Comparison of ENCODE assay signal across 29 mouse cellular contexts in the genomic region with DNA sequence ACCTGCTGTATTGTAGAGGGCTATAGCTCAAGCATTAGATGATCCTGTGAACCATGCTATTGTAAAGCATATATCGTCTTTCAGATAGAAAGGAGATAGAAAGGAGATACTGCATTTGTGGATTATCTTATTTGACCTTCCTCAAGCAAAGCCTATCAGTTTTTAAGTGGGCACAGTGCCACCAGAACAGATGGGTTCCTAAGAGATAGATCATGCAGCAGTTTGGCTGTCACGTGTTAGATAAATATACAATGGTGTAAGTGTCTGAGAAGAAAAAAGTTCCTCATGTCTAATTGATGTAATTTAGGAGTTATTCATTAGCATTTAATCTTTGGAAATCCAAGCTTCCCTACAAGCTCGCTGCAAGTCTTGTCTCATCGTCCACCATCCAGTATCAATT.
DNase-seq lines count a peak whose midpoint lies in the region; ATAC-seq and TF ChIP-seq lines count a peak whose summit lies in the region.
"Had no signal": no experiment of that assay in that cellular context is flagged by ENCODE, and none has a peak within 500 bp of the region (broad histone marks: within the 10 kb centered on the region; RNA-seq: fewer than 3 reads in every experiment).

No protein-coding gene starts in this region.

- H3K4me2 ChIP-seq in forebrain, embryonic 12.5 days = no peak overlapping the region
- no peak overlapping the region for H3K4me2 ChIP-seq in forebrain, embryonic 15.5 days (replicated peaks)
- H3K4me2 ChIP-seq in midbrain, postnatal 0 days (ENCODE audit: low read depth, low read length, poor library complexity, severe bottlenecking) = no peak overlapping the region
- H3K4me2 ChIP-seq: embryonic facial prominence, embryonic 13.5 days; forebrain, embryonic 13.5 days; heart, embryonic 11.5 days; hindbrain, embryonic 12.5 days had no signal

- no peak overlapping the region for H3K27ac ChIP-seq in forebrain, embryonic 12.5 days
- H3K27ac ChIP-seq in forebrain, embryonic 15.5 days (replicated peaks) = no peak overlapping the region
- no peak overlapping the region for H3K27ac ChIP-seq in midbrain, postnatal 0 days (ENCODE audit: low read depth, low read length)
- H3K27ac ChIP-seq in midbrain, embryonic 10.5 days (replicated peaks) = no peak overlapping the region
- H3K27ac ChIP-seq: embryonic facial prominence, embryonic 10.5 days; embryonic facial prominence, embryonic 13.5 days; forebrain, embryonic 13.5 days; gastrocnemius, adult 2 months; hindbrain, embryonic 12.5 days had no signal

- 0 out of 2 replicates have a peak, but pooled peaks have one; percentile 14 for ATAC-seq in forebrain, embryonic 12.5 days (ENCODE audit: low FRiP score)
- no peak for ATAC-seq in forebrain, embryonic 15.5 days (replicated peaks)
- ATAC-seq in midbrain, postnatal 0 days (ENCODE audit: low FRiP score) = no peak
- no peak for ATAC-seq in frontal cortex, adult (ENCODE audit: low TSS enrichment)
- ATAC-seq: forebrain, embryonic 13.5 days; hindbrain, embryonic 16.5 days; inflammation-experienced regulatory T-cells, adult 6 months; intestine, embryonic 16.5 days had no signal

- no peaks in the 10 kb centered on the region for H3K27me3 ChIP-seq in forebrain, embryonic 12.5 days
- H3K27me3 ChIP-seq in forebrain, embryonic 15.5 days = no peaks in the 10 kb centered on the region
- no peaks in the 10 kb centered on the region for H3K27me3 ChIP-seq in midbrain, postnatal 0 days (ENCODE audit: insufficient read depth, low read length)
- H3K27me3 ChIP-seq in midbrain, embryonic 10.5 days (ENCODE audit: low read depth, poor library complexity, severe bottlenecking) = no peaks in the 10 kb centered on the region
- H3K27me3 ChIP-seq: CH12.LX; embryonic facial prominence, embryonic 13.5 days; forebrain, embryonic 13.5 days; hindbrain, embryonic 12.5 days had no signal

- no peaks in the 10 kb centered on the region for H3K9me3 ChIP-seq in forebrain, embryonic 12.5 days
- H3K9me3 ChIP-seq in forebrain, embryonic 15.5 days = no peaks in the 10 kb centered on the region
- no peaks in the 10 kb centered on the region for H3K9me3 ChIP-seq in midbrain, postnatal 0 days (ENCODE audit: low read length)
- no peaks in the 10 kb centered on the region for H3K9me3 ChIP-seq in midbrain, embryonic 10.5 days (replicated peaks)
- H3K9me3 ChIP-seq: embryonic facial prominence, embryonic 10.5 days; embryonic facial prominence, embryonic 13.5 days; forebrain, embryonic 13.5 days; hindbrain, embryonic 12.5 days had no signal

- H3K9ac ChIP-seq in forebrain, embryonic 12.5 days = no peak overlapping the region
- no peak overlapping the region for H3K9ac ChIP-seq in forebrain, embryonic 15.5 days (replicated peaks)
- no peak overlapping the region for H3K9ac ChIP-seq in midbrain, postnatal 0 days (replicated peaks; ENCODE audit: low read length, poor library complexity, severe bottlenecking)
- H3K9ac ChIP-seq: embryonic facial prominence, embryonic 13.5 days; forebrain, embryonic 13.5 days; hindbrain, embryonic 12.5 days had no signal

- no peaks in the 10 kb centered on the region for H3K36me3 ChIP-seq in forebrain, embryonic 12.5 days (replicated peaks)
- no peaks in the 10 kb centered on the region for H3K36me3 ChIP-seq in forebrain, embryonic 15.5 days
- H3K36me3 ChIP-seq in midbrain, postnatal 0 days (ENCODE audit: insufficient read depth, low read length) = no peaks in the 10 kb centered on the region
- no peaks in the 10 kb centered on the region for H3K36me3 ChIP-seq in midbrain, embryonic 10.5 days
- H3K36me3 ChIP-seq: embryonic facial prominence, embryonic 10.5 days; embryonic facial prominence, embryonic 13.5 days; G1E; hindbrain, embryonic 12.5 days had no signal

- TF ChIP-seq CTCF in midbrain, postnatal 0 days (IDR thresholded peaks at IDR 0.05) = no peak

- 87% methylated on average over 4 of the region's 4 CpGs for WGBS in forebrain, embryonic 12.5 days
- 65% methylated on average over 4 of the region's 4 CpGs for WGBS in forebrain, embryonic 15.5 days
- WGBS in midbrain, postnatal 0 days = 86% methylated on average over 4 of the region's 4 CpGs
- WGBS in midbrain, embryonic 10.5 days = 92% methylated on average over 4 of the region's 4 CpGs

- no peak overlapping the region for H3K4me3 ChIP-seq in forebrain, embryonic 12.5 days (replicated peaks)
- H3K4me3 ChIP-seq in forebrain, embryonic 15.5 days = no peak overlapping the region
- H3K4me3 ChIP-seq in midbrain, postnatal 0 days (ENCODE audit: low read depth, low read length) = no peak overlapping the region
- H3K4me3 ChIP-seq in midbrain, embryonic 10.5 days = no peak overlapping the region
- H3K4me3 ChIP-seq: embryonic facial prominence, embryonic 10.5 days; embryonic facial prominence, embryonic 13.5 days; erythroblast, embryonic 14.5 days; forebrain, embryonic 13.5 days; gastrocnemius, adult 2 months; hindbrain, embryonic 12.5 days had no signal

- H3K4me1 ChIP-seq in forebrain, embryonic 12.5 days = no peaks in the 10 kb centered on the region
- H3K4me1 ChIP-seq in forebrain, embryonic 15.5 days = no peaks in the 10 kb centered on the region
- H3K4me1 ChIP-seq in midbrain, postnatal 0 days (ENCODE audit: insufficient read depth, low read length) = no peaks in the 10 kb centered on the region
- no peaks in the 10 kb centered on the region for H3K4me1 ChIP-seq in midbrain, embryonic 10.5 days
- H3K4me1 ChIP-seq: embryonic facial prominence, embryonic 10.5 days; embryonic facial prominence, embryonic 13.5 days; forebrain, embryonic 13.5 days; hindbrain, embryonic 12.5 days had no signal

- DNase-seq in cerebellum, adult 9-10 months = peak; percentile 7
- DNase-seq in cerebellum, adult 8-10 months = no peak
- peak; percentile 9 for DNase-seq in midbrain, postnatal 0 days (ENCODE audit: low spot score)
- no peak for DNase-seq in midbrain, embryonic 10.5 days (ENCODE audit: low spot score)
- DNase-seq in brain, adult 2 months (ENCODE audit: low read depth, low spot score) = peak; percentile 38
- DNase-seq: adrenal gland, adult 2 months; adrenal gland, postnatal 14 days; B cell, adult 2 months; cerebellum, adult 11 months; cerebellum, adult 9-11 months; embryo, embryonic 11 days; gastrocnemius, adult 2 months; gastrocnemius, postnatal 14 days; heart, adult 11 months; kidney, adult 18-20 months had no signal

Comparison
In these comparisons a context has a peak if more than half of its experiments do, and no peak if none do; other contexts are left out.
1. DNase-seq: peak in cerebellum, adult 9-10 months (single experiment), midbrain, postnatal 0 days (single experiment) and brain, adult 2 months (single experiment); none in cerebellum, adult 8-10 months (single experiment) and midbrain, embryonic 10.5 days (single experiment).